Mouse (Mus musculus) thymus, postnatal 4 days (tissue): ENCODE data around the gene Lonp1.
A peak's percentile ranks its signal among the peaks of the same experiment; 100 is the strongest.

ENCODE experiments used
- DNase-seq: peaks from one replicate; pipeline ENCODE4 v3.0.0; 2021

The Lonp1 gene

DNA sequence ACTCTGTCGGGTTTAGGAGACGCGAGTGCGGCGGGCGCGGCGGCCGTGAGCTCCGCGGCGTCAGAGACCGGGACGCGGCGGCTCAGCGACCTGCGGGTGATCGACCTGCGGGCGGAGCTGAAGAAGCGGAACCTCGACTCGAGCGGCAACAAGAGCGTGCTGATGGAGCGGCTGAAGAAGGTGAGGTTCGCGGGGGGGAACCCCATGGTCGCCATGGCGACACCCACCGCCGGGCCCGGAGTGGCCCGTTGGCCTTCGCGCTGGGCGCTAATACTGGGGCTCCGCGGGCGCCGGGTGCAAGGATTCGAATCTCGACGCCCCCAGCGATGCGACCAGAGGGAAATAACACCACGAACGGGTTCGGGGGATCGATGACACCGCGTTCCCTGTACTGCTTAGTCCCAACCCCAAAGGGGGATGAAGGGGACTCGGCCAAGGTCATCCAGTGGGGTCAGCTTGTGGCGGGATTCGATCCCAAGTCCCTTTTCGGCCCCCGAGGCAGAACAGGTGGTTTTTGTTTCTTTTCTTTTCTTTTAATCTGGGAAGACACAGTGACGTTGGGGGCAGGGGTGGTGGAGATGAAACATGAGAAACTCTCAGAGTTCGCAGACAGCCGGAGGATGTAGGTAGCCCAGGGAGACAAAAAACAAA is 41.4 kb downstream of the Lonp1 start:
- DNase-seq = no peak

DNA sequence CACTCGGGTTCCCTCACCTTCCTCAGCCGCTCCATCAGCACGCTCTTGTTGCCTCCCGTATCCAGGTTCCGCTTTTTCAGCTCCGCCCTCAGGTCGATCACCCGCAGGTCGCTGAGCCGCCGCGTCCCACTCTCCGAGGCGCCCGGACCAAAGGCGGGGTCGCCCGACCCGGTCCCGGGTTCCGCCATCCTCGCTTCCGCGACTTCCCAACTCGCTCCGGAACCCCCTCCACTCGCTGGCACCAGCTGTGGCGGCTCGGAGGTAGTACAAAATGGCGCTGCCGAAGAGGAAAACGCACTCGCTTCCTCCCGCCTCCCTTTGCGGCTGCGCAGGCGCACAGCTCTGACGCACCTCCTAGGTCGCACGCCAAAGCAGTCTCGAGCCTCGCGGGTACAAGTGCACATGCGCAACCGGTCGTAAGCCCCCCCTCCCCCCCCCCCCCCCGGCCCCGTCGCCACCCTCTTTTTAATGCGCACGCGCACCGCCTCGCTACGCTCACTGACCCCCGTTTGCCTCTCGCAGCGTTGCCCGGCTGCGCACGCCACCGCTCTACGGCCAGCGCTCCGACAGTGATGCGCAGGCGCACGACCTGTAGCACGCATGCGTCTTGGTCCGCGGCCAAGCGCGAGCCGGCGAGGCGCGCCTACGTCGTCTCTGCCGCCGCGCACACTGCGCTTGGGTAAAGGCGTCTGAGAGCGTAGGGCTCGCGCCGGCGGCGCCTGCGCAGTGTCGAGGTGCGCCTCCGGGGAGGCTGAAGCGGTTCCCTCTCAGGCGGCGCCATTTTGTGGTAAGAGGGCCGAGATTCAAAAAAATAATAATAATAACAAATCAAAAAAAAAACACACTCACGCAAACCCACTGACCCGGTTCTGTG is 42.2 kb downstream of the Lonp1 start, which contains the start of the genes Safb2 and Safb:
Gene Safb2, minus strand, starts transcription at position 329 of the 874 bp plus-strand sequence.
Gene Safb, plus strand, starts transcription at position 569 of the 874 bp plus-strand sequence.
- peak; percentile 99 for DNase-seq

DNA sequence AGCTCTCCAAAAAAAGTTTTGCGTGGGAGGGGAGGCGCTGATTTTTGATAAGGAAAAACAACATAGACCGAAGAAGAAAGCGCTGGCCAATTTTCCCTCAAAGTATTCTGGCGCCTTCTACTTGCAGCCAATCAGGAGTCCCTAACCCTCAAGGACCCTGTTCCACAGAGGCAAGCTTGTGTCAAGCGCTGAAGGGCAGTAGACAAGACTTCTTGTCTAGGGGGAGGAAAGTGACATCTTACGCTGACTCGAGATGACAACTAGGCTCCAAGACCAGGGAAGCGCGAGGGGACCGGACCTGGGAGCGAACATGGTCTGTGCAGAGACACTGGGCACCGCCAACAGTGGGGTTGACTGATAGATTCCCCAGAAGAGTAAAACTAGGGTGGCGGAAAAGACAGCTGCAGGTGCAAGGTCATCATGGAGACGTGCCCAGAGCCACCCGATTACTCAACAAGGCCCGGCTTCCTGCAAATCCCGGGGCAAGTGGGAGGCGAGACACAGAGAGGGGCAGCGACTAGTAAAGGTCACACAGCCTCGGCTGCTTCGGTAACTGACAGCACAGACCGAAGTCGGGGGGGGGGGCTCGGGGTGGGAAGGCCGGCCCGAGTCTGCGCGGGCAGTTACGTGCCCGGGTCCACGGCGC is 43.0 kb downstream of the Lonp1 start:
- DNase-seq = no peak

DNA sequence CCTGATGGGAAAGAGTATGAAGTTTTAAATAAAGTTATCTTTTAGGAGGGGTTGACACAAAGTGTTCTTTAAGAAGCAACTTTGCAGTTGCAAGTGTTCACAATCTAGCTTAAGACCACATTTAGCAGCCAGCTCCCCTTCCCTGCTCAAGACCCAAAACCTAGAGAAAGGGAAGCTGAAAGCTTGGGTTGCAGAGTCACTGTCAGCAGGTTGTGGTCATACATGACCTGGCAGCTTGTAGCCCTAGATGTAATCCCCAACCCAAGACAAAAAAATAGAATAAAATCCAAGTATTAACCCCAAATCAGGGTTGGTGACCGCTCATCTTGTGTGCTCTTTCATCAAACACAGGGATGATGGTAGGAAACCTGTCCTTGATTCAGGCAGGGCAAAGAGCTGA is 43.6 kb downstream of the Lonp1 start:
- no peak for DNase-seq

DNA sequence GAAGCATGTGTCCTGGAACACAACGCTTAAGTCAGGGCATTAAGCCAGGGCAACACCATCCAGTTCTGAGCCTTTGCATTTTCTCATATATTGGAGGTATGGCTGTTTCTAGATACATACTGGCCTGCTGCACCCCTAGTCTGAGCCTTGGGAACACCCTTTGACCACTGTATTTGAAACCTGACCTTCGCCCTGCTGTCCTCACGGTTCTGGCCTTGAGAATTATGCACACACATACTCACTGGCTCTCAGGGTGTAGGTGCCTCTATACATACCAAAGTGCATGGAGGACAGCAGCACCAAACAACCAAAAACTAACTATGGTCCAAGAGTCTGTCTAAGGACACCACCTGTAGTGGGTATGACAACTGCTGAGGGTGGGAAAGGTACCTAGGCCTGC is 53.7 kb downstream of the Lonp1 start:
- DNase-seq = no peak

DNA sequence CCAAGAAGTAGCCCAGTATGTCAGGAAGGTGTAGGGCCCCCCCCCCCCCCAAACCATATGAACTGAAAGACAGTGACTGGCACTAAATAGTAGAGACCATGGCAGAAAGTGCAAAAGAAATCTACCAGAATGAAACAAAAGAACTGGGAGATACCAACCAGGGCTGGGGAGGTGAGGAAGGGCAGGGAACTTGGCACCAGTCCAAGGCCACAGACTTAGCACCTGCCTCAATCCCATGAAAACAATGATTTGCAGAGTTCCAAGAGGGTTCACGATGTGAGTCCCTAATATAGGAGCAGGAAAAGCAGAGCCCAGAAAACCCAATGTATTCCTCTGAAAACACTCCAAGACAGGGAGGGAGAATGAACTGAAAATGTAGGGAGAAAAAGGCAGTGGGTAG is 54.5 kb downstream of the Lonp1 start:
- DNase-seq = no peak

DNA sequence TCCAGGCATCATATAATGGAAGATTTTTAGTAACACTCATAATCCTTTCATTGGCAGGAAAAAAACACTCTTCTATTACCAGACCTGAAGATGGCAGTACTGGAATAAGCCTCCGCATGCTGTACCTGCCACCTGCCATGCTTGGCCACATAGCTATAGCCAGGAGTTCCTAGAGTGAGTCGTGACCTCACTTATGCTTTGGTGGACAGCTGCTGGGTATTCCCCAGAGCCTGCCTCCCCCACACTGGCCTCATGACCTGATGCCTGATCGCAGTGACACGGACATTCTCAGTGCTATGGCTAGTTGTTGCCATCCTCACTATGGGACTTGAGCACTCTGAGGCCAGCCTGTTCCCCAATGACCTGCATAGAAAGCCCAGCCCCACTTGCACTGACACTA is 56.4 kb downstream of the Lonp1 start:
- DNase-seq = no peak

DNA sequence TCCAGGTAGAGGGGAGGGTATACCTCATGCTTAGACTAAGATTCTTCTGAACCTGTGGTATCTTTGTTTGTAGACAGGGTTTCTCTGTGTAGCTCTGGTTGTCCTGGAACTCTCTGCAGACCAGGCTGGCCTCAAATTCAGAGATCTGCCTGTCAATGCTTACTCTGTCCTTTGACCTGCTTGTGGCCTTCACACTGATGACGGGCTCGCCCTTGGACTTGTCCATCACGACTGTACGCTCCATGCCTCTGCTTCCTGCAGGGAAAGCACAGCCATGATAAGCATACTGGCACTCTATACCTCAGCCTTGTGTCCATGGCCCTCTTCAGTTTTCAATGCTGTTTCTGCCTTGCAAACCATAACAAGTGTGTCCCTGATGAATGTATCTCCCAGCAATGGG is 59.3 kb downstream of the Lonp1 start:
- no peak for DNase-seq

DNA sequence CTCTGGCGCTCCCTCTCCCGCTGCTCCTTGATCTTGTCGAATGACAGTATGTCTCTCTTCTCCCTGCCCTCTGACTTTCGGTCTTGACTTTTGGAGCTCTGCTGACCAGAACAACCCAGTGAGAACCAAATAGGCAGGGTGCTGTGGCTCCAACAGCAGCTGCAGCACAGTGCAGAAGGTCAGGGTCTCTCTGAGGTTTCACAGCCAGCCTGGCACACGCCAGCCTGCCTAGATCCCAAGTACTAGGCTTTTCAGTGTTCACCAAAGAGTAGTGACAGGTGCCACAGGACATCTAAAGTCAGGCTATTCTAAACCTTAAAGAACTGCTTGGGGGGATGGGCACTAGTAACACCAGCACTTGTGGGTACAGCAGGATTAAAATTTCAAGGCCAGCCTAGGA is 59.8 kb downstream of the Lonp1 start:
- no peak for DNase-seq

DNA sequence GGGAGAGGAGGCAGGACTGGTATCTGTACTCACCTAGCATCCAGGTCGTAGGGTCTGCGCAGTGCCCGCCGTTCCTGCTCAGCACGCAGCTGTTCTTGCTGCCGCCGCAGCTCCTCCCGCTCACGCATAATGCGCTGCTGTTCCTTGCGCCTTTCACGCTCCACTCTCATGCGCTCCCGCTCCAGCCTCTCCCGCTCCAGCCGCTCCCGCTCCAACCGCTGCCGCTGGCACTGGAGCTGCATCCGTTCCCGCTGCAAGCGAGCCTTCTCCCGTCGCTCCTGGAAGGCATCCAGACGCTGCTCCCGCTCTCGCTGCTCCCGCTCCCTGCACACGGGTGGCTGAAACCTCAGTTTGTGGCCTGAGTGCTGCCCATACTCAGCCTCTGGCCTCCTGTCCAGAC is 60.4 kb downstream of the Lonp1 start:
- DNase-seq = no peak
